Mouse (Mus musculus): ENCODE results near the gene Gfod2. TPM values are rescaled to one million over a fixed set of nuclear protein-coding genes. Genes with fewer than 3 reads are reported as not detected.

The Gfod2 gene
- total and polyA plus RNA-seq, 3 experiments: 2.3 to 3.7 (median 3.7) TPM

DNA sequence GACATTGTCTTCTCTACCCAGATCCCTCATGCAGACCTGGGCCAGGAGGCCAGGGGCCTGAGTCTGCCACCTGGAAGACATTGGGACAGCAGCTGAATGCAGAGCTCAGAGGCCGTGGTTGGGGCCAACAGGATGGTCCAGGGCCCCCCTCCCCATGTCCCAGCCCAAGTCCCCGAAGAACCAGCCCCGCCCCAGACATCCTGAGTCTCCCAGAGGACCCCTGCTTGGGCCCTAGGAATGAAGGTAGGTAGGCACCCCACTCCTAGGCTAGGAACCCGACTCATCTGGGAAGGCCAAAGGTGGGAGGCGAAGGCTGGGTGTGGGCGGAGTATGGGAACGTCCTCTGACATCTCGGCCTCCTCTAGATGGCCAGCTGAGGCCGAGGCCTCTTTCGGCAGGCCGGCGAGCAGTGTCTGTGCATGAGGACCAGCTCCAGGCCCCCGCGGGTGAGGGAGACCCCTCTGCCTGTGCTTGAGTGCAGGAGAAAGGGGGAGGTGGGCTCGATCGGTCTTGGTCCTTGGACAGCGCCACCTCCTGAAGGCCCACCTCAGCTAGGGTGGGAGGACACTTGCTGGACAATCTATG lies 61.2 kb downstream of the Gfod2 start:
- intact Hi-C loops (cut with DNase I): no loop called here
- H3K4me1 ChIP-seq (ENCODE audit: control insufficient read depth, insufficient read depth, low read length): peaks cover 6% of the 10 kb centered on the region
- 89% methylated on average over 17 of the region's 17 CpGs for WGBS
- DNase-seq: no peak
- H3K36me3 ChIP-seq (ENCODE audit: control insufficient read depth, insufficient read depth, low read length): no peaks in the 10 kb centered on the region
- H3K9ac ChIP-seq (ENCODE audit: low read depth, low read length): no peak overlapping the region
- no peak overlapping the region for H3K4me3 ChIP-seq
- TF ChIP-seq POLR2A (IDR thresholded peaks at IDR 0.05; ENCODE audit: insufficient read depth, low read depth, low read length): no peak
- no peak for TF ChIP-seq EP300 (IDR thresholded peaks at IDR 0.05; ENCODE audit: insufficient read depth, low read depth, low read length)
- TF ChIP-seq CTCF (IDR thresholded peaks at IDR 0.05): no peak
- H3K27me3 ChIP-seq (ENCODE audit: control insufficient read depth, insufficient read depth, low read length): no peaks in the 10 kb centered on the region
- no peaks in the 10 kb centered on the region for H3K79me2 ChIP-seq (replicated peaks; ENCODE audit: control insufficient read depth, insufficient read depth, low read length)
- H3K27ac ChIP-seq: no peak overlapping the region

DNA sequence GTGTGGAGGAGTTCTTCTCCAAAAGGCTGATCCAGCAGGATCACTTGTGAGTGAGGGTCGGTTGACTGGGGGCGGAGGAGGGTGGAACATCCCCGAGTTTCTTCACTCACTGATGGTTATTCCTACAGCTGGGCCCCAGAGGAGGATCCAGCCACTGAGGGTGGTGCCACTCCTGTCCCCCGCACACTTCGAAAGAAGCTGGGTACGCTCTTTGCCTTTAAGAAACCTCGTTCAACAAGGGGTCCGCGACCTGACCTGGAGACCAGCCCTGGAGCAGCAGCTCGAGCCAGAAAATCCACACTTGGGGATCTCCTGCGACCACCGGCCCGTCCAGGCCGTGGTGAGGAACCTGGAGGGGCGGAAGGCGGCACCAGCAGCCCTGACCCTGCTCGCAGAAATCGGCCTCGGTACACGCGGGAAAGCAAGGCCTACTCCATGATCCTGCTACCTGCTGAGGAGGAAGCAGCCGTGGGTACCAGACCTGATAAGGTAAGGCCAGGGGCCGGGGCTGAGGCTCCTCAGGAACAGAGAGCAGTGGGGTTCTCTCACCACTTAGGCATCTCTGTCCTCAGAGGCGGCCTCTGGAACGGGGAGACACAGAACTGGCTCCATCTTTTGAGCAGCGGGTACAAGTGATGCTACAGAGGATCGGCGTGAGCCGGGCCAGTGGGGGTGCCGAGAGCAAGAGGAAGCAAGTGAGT lies 63.2 kb downstream of the Gfod2 start:
- Histone ChIP-seq H3K4me1 (ENCODE audit: control insufficient read depth, insufficient read depth, low read length) (peaks cover 3% of the 10 kb centered on the region), H3K4me3 (no peak overlapping the region), H3K79me2 (replicated peaks; ENCODE audit: control insufficient read depth, insufficient read depth, low read length) (no peaks in the 10 kb centered on the region), H3K36me3 (ENCODE audit: control insufficient read depth, insufficient read depth, low read length) (no peaks in the 10 kb centered on the region), H3K27me3 (ENCODE audit: control insufficient read depth, insufficient read depth, low read length) (no peaks in the 10 kb centered on the region), H3K27ac (no peak overlapping the region), H3K9ac (ENCODE audit: low read depth, low read length) (no peak overlapping the region)
- no peak for DNase-seq
- intact Hi-C loops (cut with DNase I): no loop called here
- TF ChIP-seq EP300 (IDR thresholded peaks at IDR 0.05; ENCODE audit: insufficient read depth, low read depth, low read length) (no peak), POLR2A (IDR thresholded peaks at IDR 0.05; ENCODE audit: insufficient read depth, low read depth, low read length) (no peak), CTCF (IDR thresholded peaks at IDR 0.05) (no peak)
- WGBS: 76% methylated on average over 30 of the region's 30 CpGs

DNA sequence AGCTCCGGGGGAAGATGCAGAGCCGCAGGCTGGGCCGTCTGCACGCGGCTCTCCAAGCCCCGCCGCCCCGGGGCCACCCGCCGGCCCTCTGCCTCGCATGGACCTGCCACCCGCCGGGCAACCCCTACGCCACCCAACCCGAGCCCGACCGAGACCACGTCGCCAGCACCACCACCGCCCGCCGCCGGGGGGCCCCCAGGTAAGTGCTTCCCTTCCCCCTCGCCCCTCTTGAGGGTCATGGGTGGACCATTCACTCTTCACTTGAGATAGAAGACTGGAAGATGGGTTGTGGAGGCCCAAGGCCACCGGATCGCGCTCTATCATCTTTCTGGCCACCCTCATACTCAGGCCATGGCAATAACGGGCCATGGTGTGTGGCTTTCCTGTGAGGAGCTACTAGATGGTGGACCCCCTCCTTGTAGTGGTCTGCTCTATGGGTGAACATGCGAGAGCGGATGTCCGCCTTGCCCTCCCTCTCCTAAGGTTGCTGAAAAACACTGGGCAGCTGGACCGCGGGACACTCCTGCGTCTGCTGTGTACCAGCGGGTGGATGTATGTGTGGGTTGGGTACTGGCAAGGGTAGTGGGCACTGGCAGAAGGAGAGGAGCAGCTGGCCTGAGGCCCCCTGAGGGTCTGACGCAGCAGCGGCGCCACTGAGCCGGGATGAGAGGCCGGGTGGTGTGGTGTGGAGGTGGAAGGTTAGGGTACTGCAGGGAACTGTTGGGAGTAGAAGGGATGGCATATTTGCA lies 64.2 kb downstream of the Gfod2 start:
- H3K4me3 ChIP-seq: peak overlapping the region; percentile 34
- H3K27me3 ChIP-seq (ENCODE audit: control insufficient read depth, insufficient read depth, low read length): no peaks in the 10 kb centered on the region; the same call in 1 of the 2 replicates
- no peak for DNase-seq
- H3K4me1 ChIP-seq (ENCODE audit: control insufficient read depth, insufficient read depth, low read length): peaks cover 3% of the 10 kb centered on the region
- H3K36me3 ChIP-seq (ENCODE audit: control insufficient read depth, insufficient read depth, low read length): no peaks in the 10 kb centered on the region
- intact Hi-C loops (cut with DNase I): no loop called here
- WGBS: 19% methylated on average over 36 of the region's 40 CpGs
- no peak overlapping the region for H3K27ac ChIP-seq
- H3K79me2 ChIP-seq (replicated peaks; ENCODE audit: control insufficient read depth, insufficient read depth, low read length): no peaks in the 10 kb centered on the region
- no peak for TF ChIP-seq EP300 (IDR thresholded peaks at IDR 0.05; ENCODE audit: insufficient read depth, low read depth, low read length)
- TF ChIP-seq CTCF (IDR thresholded peaks at IDR 0.05): peak; percentile 23; the same call in 1 of the 2 replicates
- TF ChIP-seq POLR2A (IDR thresholded peaks at IDR 0.05; ENCODE audit: insufficient read depth, low read depth, low read length): no peak
- H3K9ac ChIP-seq (ENCODE audit: low read depth, low read length): 0 out of 2 replicates have a peak overlapping the region, but pooled peaks have one; percentile 4

DNA sequence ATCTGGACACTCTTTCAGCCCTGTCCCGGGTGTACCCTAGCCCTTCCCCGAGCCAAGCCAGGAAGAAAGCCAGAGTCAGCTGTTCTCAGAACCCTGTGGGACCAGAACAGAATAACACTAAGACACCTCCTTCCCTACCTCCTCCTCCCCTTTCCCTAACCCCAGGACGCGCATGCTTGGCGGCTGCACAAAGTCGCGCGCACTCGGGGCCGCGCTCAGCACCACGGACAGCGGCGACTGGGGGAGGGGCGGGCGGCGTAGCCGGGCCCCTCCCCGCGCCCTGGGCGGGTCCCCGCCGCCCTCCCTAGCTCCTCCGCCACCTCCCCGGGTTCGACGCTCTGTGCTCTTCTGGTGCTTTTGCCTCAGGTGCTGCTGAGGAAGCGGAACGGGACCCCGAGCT lies 64.8 kb downstream of the Gfod2 start:
- Histone ChIP-seq H3K4me3 (peak overlapping the region; percentile 34), H3K9ac (ENCODE audit: low read depth, low read length) (0 out of 2 replicates have a peak overlapping the region, but pooled peaks have one; percentile 4), H3K79me2 (replicated peaks; ENCODE audit: control insufficient read depth, insufficient read depth, low read length) (no peaks in the 10 kb centered on the region), H3K36me3 (ENCODE audit: control insufficient read depth, insufficient read depth, low read length) (no peaks in the 10 kb centered on the region), H3K27ac (no peak overlapping the region), H3K4me1 (ENCODE audit: control insufficient read depth, insufficient read depth, low read length) (peaks cover 3% of the 10 kb centered on the region), H3K27me3 (ENCODE audit: control insufficient read depth, insufficient read depth, low read length) (no peaks in the 10 kb centered on the region; the same call in 1 of the 2 replicates)
- DNase-seq: peak; percentile 65 to 82
- 2% methylated on average over 30 of the region's 30 CpGs for WGBS
- TF ChIP-seq CTCF (IDR thresholded peaks at IDR 0.05) (no peak), POLR2A (IDR thresholded peaks at IDR 0.05; ENCODE audit: insufficient read depth, low read depth, low read length) (no peak), EP300 (IDR thresholded peaks at IDR 0.05; ENCODE audit: insufficient read depth, low read depth, low read length) (no peak)
- intact Hi-C loops (cut with DNase I): no loop called here

DNA sequence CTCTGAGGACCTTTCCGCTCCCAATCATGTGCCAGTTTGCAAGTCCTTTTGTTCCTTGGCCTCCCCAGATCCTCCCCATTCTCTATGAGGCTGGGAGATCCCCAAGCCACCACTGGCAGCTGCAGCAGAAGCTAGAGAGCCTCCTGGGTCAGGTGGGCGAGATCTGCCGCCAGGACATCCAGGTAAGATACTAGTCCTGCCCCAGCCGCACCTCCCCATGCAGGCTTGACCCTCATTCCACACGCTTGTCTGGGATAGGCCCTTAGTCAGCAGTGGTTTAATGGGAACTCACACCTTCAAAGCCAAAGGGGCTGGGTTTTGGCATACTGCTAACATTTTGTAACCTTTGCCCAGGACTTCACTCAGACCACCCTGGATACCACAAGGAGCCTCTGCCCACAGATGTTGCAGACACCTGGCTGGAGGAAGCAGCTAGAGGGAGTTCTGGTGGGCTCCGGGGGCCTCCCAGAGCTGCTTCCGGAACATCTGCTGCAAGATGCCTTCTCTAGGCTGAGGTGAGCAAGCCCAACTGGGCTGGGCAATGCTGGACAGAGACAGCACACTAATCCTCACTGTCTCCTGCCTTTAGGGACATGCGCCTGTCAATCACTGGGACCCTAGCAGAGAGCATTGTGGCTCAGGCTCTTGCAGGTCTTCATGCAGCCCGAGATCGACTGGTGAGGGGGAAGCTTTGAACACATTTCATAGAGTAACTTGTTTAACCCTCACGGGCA lies 65.8 kb downstream of the Gfod2 start:
- Histone ChIP-seq H3K27ac (no peak overlapping the region), H3K4me1 (ENCODE audit: control insufficient read depth, insufficient read depth, low read length) (peaks cover 3% of the 10 kb centered on the region), H3K4me3 (no peak overlapping the region), H3K9ac (ENCODE audit: low read depth, low read length) (no peak overlapping the region), H3K79me2 (replicated peaks; ENCODE audit: control insufficient read depth, insufficient read depth, low read length) (no peaks in the 10 kb centered on the region), H3K27me3 (ENCODE audit: control insufficient read depth, insufficient read depth, low read length) (no peaks in the 10 kb centered on the region; the same call in 1 of the 2 replicates), H3K36me3 (ENCODE audit: control insufficient read depth, insufficient read depth, low read length) (no peaks in the 10 kb centered on the region)
- no peak for TF ChIP-seq POLR2A (IDR thresholded peaks at IDR 0.05; ENCODE audit: insufficient read depth, low read depth, low read length)
- no peak for TF ChIP-seq EP300 (IDR thresholded peaks at IDR 0.05; ENCODE audit: insufficient read depth, low read depth, low read length)
- TF ChIP-seq CTCF (IDR thresholded peaks at IDR 0.05): no peak
- 93% methylated on average over 11 of the region's 11 CpGs for WGBS
- intact Hi-C loops (cut with DNase I): no loop called here
- DNase-seq: no peak

Data from heart, adult 2 months (tissue).